Mouse (Mus musculus) heart, embryonic 12.5 days (tissue): ENCODE measurements around the gene Hecw2. TPM values are rescaled to one million over a fixed set of nuclear protein-coding genes. Genes with fewer than 3 reads are reported as not detected.

Experiments used
- ATAC-seq: fragments of 200-750 bp; cut with Nextera tagmentation; 2 replicates; pipeline ENCODE4 v1.8.0; 2017; ENCODE audit warnings: moderate TSS enrichment, moderate library complexity; ENCODE audit not compliant: insufficient number of reproducible peaks, low FRiP score
- H3K27ac ChIP-seq: fragments of 300-500 bp; sonication (generic); 2 replicates; pipeline ENCODE4 v1.5.1; 2016; ENCODE audit warnings: mild to moderate bottlenecking, moderate library complexity; ENCODE audit not compliant: poor library complexity, severe bottlenecking
- H3K27me3 ChIP-seq: fragments of 300-500 bp; sonication (generic); replicated peaks from 2 replicates; pipeline ENCODE4 v1.6.1; 2016; ENCODE audit warnings: mild to moderate bottlenecking, moderate library complexity
- H3K36me3 ChIP-seq: fragments of 300-500 bp; sonication (generic); 2 replicates; pipeline ENCODE4 v1.6.1; 2016; ENCODE audit warnings: mild to moderate bottlenecking, moderate library complexity
- H3K4me1 ChIP-seq: fragments of 300-500 bp; sonication (generic); replicated peaks from 2 replicates; pipeline ENCODE4 v1.6.1; 2016; ENCODE audit warnings: mild to moderate bottlenecking
- H3K4me2 ChIP-seq: fragments of 300-500 bp; sonication (generic); 2 replicates; pipeline ENCODE4 v1.6.1; 2016; ENCODE audit warnings: mild to moderate bottlenecking, moderate library complexity
- H3K4me3 ChIP-seq: fragments of 300-500 bp; sonication (generic); 2 replicates; pipeline ENCODE4 v1.5.1; 2016; ENCODE audit warnings: mild to moderate bottlenecking
- H3K9ac ChIP-seq: fragments of 300-500 bp; sonication (generic); 2 replicates; pipeline ENCODE4 v1.6.1; 2016; ENCODE audit warnings: mild to moderate bottlenecking, moderate library complexity
- H3K9me3 ChIP-seq: fragments of 300-500 bp; sonication (generic); replicated peaks from 2 replicates; pipeline ENCODE4 v1.6.1; 2016; ENCODE audit warnings: mild to moderate bottlenecking, moderate library complexity
- WGBS: fragments of 180-500 bp; shearing (Covaris S2); methylation state at CpG from one replicate; pipeline ENCODE4 v1.1.7; 2016; 5-methylcytosine and 5-hydroxymethylcytosine counted together
- polyA plus RNA-seq: library from polyadenylated mRNA; unstranded; fragments of >200 nt; fragmentation: Nextera tagmentation; extraction: Ambion mirVana; gene quantifications from 2 replicates; pipeline ENCODE4 v1.2.1, GENCODE M21; 2016

Gene Hecw2
- polyA plus RNA-seq, 1 experiment from 2014 or later = 8.2 TPM

DNA sequence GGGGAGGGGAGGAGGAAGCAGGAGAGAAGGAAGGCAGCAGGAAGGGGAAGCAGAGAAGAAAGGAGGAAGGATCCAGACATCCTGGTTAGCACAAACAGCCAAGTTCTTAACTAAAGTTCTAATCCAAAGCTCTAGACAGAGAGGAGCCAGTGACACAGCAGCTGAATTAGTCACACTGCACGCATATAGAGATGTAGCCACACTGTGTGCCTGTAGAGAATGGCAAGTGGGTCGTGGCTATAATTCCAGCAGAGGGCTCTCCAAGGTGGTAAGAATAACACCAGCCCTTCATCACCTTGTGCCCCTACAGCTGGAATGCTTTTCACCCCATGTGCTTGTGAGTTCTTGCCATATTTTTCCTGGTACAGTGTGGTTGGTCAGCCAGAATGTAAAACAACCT is 261.7 kb downstream of the Hecw2 start:
- peaks cover 7% of the 10 kb centered on the region; the same call in 1 of the 2 replicates for H3K4me1 ChIP-seq
- no peak overlapping the region for H3K4me3 ChIP-seq
- no peak overlapping the region for H3K27ac ChIP-seq
- H3K9me3 ChIP-seq = no peaks in the 10 kb centered on the region
- WGBS = 50% methylated on average over 2 of the region's 2 CpGs
- no peak overlapping the region for H3K4me2 ChIP-seq
- H3K9ac ChIP-seq = no peak overlapping the region
- no peaks in the 10 kb centered on the region for H3K27me3 ChIP-seq
- H3K36me3 ChIP-seq = peaks cover 3% of the 10 kb centered on the region; the same call in 1 of the 2 replicates
- no peak for ATAC-seq

DNA sequence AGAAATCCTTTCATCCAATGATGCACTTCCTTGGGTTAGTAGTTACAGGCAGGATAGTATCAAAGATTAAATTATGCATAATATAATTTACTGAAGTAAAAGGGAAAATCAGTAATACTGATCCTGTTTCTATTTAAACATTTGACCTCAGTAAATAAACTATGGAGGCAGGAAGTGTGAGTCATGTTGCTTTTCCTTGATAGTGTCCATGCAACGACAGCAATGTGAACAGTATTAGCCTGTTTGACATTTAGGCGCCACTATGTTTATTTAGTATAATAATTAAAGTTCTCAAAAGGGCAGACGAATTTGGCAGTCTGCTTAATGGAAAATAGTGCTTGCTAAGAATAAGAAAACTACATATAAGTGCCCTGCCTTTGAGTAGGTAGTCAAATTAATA is 263.7 kb downstream of the Hecw2 start:
- 43% methylated on average over 3 of the region's 3 CpGs for WGBS

DNA sequence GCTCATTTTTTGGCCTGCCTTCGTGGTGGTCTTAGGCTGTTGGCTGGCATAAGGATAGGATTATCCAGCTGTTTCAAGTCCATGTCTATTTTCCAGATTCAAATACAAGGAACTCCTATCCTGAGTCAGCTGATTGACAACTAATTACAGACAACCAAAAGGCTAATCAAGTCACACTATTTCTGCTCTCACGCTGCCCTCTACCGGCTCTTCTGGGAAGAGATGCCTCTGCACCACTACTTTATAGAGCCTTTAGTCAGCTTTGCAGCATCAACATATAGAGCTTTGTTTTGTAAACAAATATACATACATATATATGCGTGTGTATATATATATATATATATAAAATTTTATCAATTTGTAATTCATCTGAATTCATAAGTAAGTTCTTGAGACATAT is 267.4 kb downstream of the Hecw2 start:
- H3K27ac ChIP-seq = no peak overlapping the region
- H3K4me3 ChIP-seq = no peak overlapping the region
- 0 out of 2 replicates have a peak, but pooled peaks cover 5% of the 10 kb centered on the region for H3K27me3 ChIP-seq
- H3K4me2 ChIP-seq = no peak overlapping the region
- H3K9ac ChIP-seq = no peak overlapping the region
- no peaks in the 10 kb centered on the region for H3K9me3 ChIP-seq
- peaks cover 3% of the 10 kb centered on the region; the same call in 1 of the 2 replicates for H3K4me1 ChIP-seq
- no peak for ATAC-seq
- peaks cover 35% of the 10 kb centered on the region for H3K36me3 ChIP-seq
- 30% methylated on average over 4 of the region's 4 CpGs for WGBS

More for the DNA sequence above, 263.7 kb downstream of the Hecw2 start:
- Histone ChIP-seq H3K27me3 (0 out of 2 replicates have a peak, but pooled peaks cover 2% of the 10 kb centered on the region), H3K4me3 (no peak overlapping the region), H3K9ac (no peak overlapping the region), H3K36me3 (peaks cover 14% of the 10 kb centered on the region), H3K4me1 (peaks cover 7% of the 10 kb centered on the region; the same call in 1 of the 2 replicates), H3K9me3 (no peaks in the 10 kb centered on the region), H3K4me2 (no peak overlapping the region), H3K27ac (no peak overlapping the region)
- no peak for ATAC-seq

DNA sequence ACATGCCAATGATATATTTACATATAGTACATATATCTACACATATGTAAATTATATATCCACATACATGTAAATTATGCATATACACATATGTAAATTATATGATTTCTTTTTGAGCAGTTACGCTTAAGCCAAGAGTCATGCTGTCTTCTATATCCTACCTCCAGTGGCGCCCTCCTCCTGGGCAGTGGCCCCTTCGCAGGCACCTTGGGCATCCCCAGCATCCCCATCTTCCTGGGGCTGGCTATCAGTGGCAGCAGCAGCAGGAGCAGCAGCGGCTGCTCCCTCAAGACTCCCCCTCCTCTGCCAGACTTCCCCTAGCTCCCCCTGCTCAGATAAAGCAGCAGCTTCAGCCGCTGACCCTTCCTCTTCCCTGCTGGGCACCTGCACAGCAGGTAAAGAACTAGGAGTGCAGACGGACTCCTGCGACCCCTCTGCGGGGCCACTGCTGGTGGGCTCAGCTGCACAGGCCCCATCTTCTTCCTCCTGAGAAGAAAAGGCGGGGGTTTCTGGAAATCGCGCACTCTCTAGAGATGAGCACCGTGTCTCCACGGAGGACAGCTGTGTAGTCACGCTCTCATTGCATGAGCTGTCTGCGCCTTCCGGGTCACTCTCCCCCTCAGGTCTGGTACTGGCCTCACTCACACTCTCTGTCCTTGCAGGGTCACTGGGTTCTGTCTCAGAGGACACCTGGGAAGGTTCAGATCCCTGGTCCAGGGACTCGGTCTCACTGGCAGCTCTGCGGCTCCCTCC is 269.6 kb downstream of the Hecw2 start:
- 0 out of 2 replicates have a peak, but pooled peaks cover 5% of the 10 kb centered on the region for H3K27me3 ChIP-seq
- no peak overlapping the region for H3K4me2 ChIP-seq
- 49% methylated on average over 18 of the region's 18 CpGs for WGBS
- H3K36me3 ChIP-seq = peaks cover 35% of the 10 kb centered on the region
- H3K9me3 ChIP-seq = no peaks in the 10 kb centered on the region
- no peak overlapping the region for H3K4me3 ChIP-seq
- H3K4me1 ChIP-seq = no peaks in the 10 kb centered on the region
- H3K9ac ChIP-seq = no peak overlapping the region
- no peak; the same call in 1 of the 2 replicates for ATAC-seq
- no peak overlapping the region for H3K27ac ChIP-seq

GRCm38 (mm10) chr1:53911848-53912247 is 283.1 kb downstream of the Hecw2 start:
- 49% methylated on average over 3 of the region's 3 CpGs for WGBS
- Histone ChIP-seq H3K4me2 (no peak overlapping the region), H3K9ac (no peak overlapping the region), H3K27me3 (no peaks in the 10 kb centered on the region), H3K27ac (no peak overlapping the region), H3K9me3 (no peaks in the 10 kb centered on the region), H3K4me3 (no peak overlapping the region), H3K4me1 (peaks cover 11% of the 10 kb centered on the region), H3K36me3 (peaks cover 6% of the 10 kb centered on the region)
- ATAC-seq = no peak

DNA sequence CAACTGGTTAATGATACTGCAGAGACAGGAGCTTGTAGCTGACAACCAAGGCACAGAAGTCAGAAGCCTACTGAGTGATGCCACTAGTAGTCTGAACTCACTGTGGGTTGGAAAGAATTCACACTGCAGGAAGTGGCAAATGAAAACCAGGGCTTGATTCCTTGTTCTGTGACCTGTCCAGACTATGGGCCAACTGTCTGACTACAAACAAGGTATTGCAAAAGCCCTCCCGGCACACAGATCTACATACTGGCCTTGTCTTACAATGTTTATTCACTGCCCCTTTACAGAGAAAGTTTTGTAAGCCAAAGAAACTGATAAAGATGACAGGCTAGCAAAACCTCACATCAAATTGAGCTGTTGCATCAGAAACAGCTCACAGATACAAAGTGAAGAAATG is 284.7 kb downstream of the Hecw2 start:
- H3K4me1 ChIP-seq = peaks cover 11% of the 10 kb centered on the region
- no peak for ATAC-seq
- H3K4me3 ChIP-seq = no peak overlapping the region
- WGBS = 44% methylated on average over 1 of the region's 1 CpGs
- H3K9me3 ChIP-seq = no peaks in the 10 kb centered on the region
- H3K36me3 ChIP-seq = peaks cover 6% of the 10 kb centered on the region
- no peak overlapping the region for H3K9ac ChIP-seq
- H3K4me2 ChIP-seq = no peak overlapping the region
- no peaks in the 10 kb centered on the region for H3K27me3 ChIP-seq
- no peak overlapping the region for H3K27ac ChIP-seq

DNA sequence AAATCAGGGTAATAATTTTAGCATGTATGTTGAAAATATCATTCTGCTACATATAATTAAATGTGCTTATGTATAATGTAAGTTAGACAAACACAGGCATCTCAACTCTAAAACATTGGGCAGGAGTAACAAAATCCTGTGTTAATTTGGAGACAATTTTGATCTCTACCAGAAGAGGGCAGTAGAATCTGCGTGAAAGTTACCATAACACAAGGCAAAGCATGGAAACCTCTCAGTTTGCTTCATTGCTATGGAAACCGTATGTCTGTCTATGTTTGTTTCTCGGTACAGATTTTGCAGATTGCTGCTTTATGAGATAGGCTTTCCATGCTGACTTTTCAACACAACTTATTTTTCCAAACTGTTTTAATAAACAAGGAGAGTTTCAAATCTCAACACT is 285.9 kb downstream of the Hecw2 start:
- ATAC-seq = no peak
- H3K4me1 ChIP-seq = peaks cover 11% of the 10 kb centered on the region
- no peaks in the 10 kb centered on the region for H3K27me3 ChIP-seq
- H3K9ac ChIP-seq = no peak overlapping the region
- H3K9me3 ChIP-seq = no peaks in the 10 kb centered on the region
- H3K27ac ChIP-seq = no peak overlapping the region
- peaks cover 6% of the 10 kb centered on the region; the same call in 1 of the 2 replicates for H3K36me3 ChIP-seq
- H3K4me2 ChIP-seq = no peak overlapping the region
- H3K4me3 ChIP-seq = no peak overlapping the region
- 23% methylated on average over 3 of the region's 3 CpGs for WGBS

DNA sequence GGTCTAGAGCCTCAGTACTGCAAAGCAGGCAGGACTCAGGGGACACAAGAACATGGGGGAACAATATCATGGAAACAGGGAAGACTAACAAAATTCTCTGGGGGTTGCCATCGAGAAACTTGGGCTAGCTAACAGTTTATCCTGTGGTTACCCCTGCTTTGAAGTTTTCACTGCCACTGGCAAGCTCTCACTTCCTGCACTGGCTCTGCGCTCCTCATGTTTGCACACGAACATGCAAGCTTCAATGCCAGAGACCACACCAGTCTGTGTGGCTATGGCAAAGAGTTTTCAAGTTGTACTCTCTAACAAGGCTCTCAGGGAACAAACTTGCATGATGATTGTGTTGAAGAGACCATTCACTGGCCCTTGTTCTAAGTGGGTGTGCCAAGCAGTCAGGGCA is 288.8 kb downstream of the Hecw2 start:
- 77% methylated on average over 3 of the region's 3 CpGs for WGBS

GRCm38 (mm10) chr1:53900416-53900815 is 294.6 kb downstream of the Hecw2 start:
- Histone ChIP-seq H3K9me3 (no peaks in the 10 kb centered on the region), H3K4me1 (no peaks in the 10 kb centered on the region), H3K36me3 (peaks cover 29% of the 10 kb centered on the region), H3K27me3 (no peaks in the 10 kb centered on the region), H3K4me3 (no peak overlapping the region), H3K4me2 (no peak overlapping the region), H3K9ac (no peak overlapping the region), H3K27ac (no peak overlapping the region)
- WGBS = 86% methylated on average over 2 of the region's 2 CpGs
- no peak for ATAC-seq

More for the DNA sequence above, 288.8 kb downstream of the Hecw2 start:
- Histone ChIP-seq H3K36me3 (peaks cover 24% of the 10 kb centered on the region), H3K9me3 (no peaks in the 10 kb centered on the region), H3K4me2 (no peak overlapping the region), H3K4me1 (peaks cover 9% of the 10 kb centered on the region), H3K27me3 (no peaks in the 10 kb centered on the region), H3K27ac (no peak overlapping the region), H3K4me3 (no peak overlapping the region), H3K9ac (no peak overlapping the region)
- no peak for ATAC-seq

- Histone ChIP-seq H3K36me3 (peaks cover 1% of the 10 kb centered on the region), H3K9ac (no peak overlapping the region), H3K27ac (no peak overlapping the region), H3K27me3 (no peaks in the 10 kb centered on the region), H3K4me3 (no peak overlapping the region), H3K4me2 (no peak overlapping the region), H3K4me1 (no peaks in the 10 kb centered on the region), H3K9me3 (no peaks in the 10 kb centered on the region)
- ATAC-seq = no peak
- 85% methylated on average over 5 of the region's 5 CpGs for WGBS
These were observed 300.7 kb downstream of the Hecw2 start for GRCm38 (mm10) chr1:53894299-53894698.

DNA sequence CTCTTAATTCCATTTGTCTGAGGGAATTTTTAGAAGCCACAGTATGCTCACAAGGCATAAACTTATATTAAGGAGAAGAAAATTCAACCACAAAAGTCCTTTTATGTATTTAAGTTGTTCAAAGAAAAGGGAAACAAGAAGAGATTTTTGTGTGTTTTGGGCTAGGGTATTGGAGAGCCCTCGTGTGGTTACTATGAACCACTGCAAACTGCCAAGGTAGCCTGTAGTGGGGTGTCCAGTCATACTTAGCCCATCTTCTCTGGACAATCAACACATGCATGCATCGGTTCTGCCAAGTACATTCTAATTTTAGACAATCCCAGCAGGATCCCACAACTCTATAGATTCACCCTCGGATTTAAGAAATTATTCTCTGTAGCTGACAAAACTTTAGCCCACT is 304.6 kb downstream of the Hecw2 start:
- Histone ChIP-seq H3K4me1 (no peaks in the 10 kb centered on the region), H3K27me3 (no peaks in the 10 kb centered on the region), H3K9ac (no peak overlapping the region), H3K27ac (no peak overlapping the region), H3K4me3 (no peak overlapping the region), H3K36me3 (no peaks in the 10 kb centered on the region; the same call in 1 of the 2 replicates), H3K9me3 (no peaks in the 10 kb centered on the region), H3K4me2 (no peak overlapping the region)
- WGBS = 45% methylated on average over 3 of the region's 3 CpGs
- no peak for ATAC-seq
